Mouse (Mus musculus): ENCODE data around the gene C530008M17Rik.

- TF ChIP-seq CTCF (conservative IDR thresholded peaks at IDR 0.05; ENCODE audit: insufficient read depth, insufficient read length, low read depth, low read length), result no peak
- TF ChIP-seq POLR2A (IDR thresholded peaks at IDR 0.05; ENCODE audit: low read depth, low read length), result no peak
These were observed 266.5 kb downstream of the C530008M17Rik start for GRCm38 (mm10) chr5:76922833-76923232.
